Mouse (Mus musculus) intestine, embryonic 16.5 days (tissue): ENCODE measurements around the gene Kctd19. TPM values are rescaled to one million over a fixed set of nuclear protein-coding genes. Genes with fewer than 3 reads are reported as not detected.

ENCODE experiments used
- ATAC-seq: fragments of 200-750 bp; cut with Nextera tagmentation; 2 replicates; pipeline ENCODE4 v1.8.0; 2017; ENCODE audit warnings: moderate TSS enrichment, moderate library complexity
- H3K27ac ChIP-seq: fragments of 300-500 bp; sonication (generic); 2 replicates; pipeline ENCODE4 v1.5.1; 2014; ENCODE audit warnings: mild to moderate bottlenecking, low read length
- H3K27me3 ChIP-seq: fragments of 300-500 bp; sonication (generic); replicated peaks from 2 replicates; pipeline ENCODE4 v1.6.1; 2014; ENCODE audit warnings: low read length, control low read depth, mixed read lengths; ENCODE audit not compliant: control insufficient read depth, insufficient read depth
- H3K36me3 ChIP-seq: fragments of 300-500 bp; sonication (generic); 2 replicates; pipeline ENCODE4 v1.6.1; 2014; ENCODE audit warnings: low read length, control low read depth; ENCODE audit not compliant: control insufficient read depth, insufficient read depth
- H3K4me1 ChIP-seq: fragments of 300-500 bp; sonication (generic); 2 replicates; pipeline ENCODE4 v1.6.1; 2014; ENCODE audit warnings: low read length, control low read depth, mixed read lengths; ENCODE audit not compliant: control insufficient read depth, insufficient read depth
- H3K4me2 ChIP-seq: fragments of 300-500 bp; sonication (generic); 2 replicates; pipeline ENCODE4 v1.6.1; 2014; ENCODE audit warnings: low read depth, low read length, control low read depth
- H3K4me3 ChIP-seq: fragments of 300-500 bp; sonication (generic); 2 replicates; pipeline ENCODE4 v1.5.1; 2014; ENCODE audit warnings: mild to moderate bottlenecking, low read length
- H3K9ac ChIP-seq: fragments of 300-500 bp; sonication (generic); 2 replicates; pipeline ENCODE4 v1.6.1; 2014; ENCODE audit warnings: low read depth, low read length
- H3K9me3 ChIP-seq: fragments of 300-500 bp; sonication (generic); 2 replicates; pipeline ENCODE4 v1.6.1; 2016; ENCODE audit warnings: low read length, control low read depth; ENCODE audit not compliant: control insufficient read depth
- WGBS: fragments of 180-500 bp; shearing (Covaris S2); extraction: QIAGEN DNeasy Blood & Tissue Kit; methylation state at CpG from one replicate; pipeline ENCODE4 v1.1.7; 2014; 5-methylcytosine and 5-hydroxymethylcytosine counted together
- polyA plus RNA-seq: library from polyadenylated mRNA; unstranded; fragments of >200 nt; fragmentation: Nextera tagmentation; extraction: Ambion mirVana; gene quantifications from 2 replicates; pipeline ENCODE4 v1.2.1, GENCODE M21; 2015

Gene Kctd19
- polyA plus RNA-seq, 1 experiment from 2014 or later = not detected

DNA sequence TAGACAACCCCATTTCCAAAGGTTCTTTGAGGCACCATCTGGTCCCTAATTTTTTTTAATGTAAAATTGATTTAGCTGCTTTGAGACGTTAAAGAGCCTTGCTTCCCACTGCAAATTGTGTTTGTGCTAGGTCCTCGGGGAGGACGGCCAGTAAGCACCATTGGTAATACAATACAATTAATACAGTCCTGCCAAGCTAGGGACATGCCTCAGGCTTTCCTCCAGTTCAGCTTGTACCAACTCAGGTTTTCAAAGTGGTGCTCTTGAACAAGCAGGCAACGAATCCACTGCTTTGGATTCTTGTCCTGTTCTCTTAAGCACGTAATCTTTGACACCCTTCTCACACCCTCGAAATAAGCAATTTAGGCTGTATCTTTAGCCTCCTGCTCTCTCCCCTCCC, 19.7 kb upstream of the Kctd19 start:
- H3K4me3 ChIP-seq = no peak overlapping the region
- 56% methylated on average over 6 of the region's 6 CpGs for WGBS

DNA sequence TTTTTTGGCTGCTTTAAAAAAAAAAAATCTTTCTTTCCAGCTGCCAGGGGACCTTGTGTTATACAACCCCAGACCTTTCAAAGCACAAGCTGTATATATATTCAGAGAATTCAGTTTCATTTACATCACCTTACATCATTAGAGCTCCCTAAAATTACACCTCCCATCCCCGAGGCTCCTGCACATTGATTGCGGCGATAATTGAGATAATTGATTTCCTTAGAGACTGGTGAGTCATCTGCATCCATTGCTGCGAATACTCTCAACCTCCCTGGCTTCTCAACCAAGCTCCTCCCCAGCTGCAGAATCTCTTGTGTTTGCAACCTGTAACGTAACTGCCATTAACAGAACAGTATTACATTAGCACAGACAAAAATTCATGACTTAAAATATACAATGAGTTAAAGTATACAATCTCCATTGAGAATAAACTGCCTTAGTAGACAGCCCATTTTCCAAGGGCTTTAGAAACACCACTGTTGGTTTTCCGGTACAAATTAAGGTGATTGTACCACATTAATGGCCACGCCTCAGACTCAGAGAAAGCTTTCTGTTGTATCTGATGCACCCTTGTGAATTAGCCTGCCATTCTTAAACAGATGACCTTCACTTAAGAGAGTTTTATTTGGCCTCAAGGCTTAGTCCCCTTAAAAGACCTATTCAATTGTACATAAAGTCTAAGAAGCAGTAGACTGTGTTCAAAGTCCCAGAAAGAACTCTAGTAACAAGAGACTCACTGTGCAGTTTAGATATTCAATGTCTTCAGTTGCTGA, 18.6 kb upstream of the Kctd19 start:
- H3K27ac ChIP-seq = no peak overlapping the region
- H3K9me3 ChIP-seq = no peaks in the 10 kb centered on the region
- H3K9ac ChIP-seq = no peak overlapping the region
- H3K4me3 ChIP-seq = no peak overlapping the region
- ATAC-seq = no peak
- WGBS = 57% methylated on average over 7 of the region's 7 CpGs
- no peaks in the 10 kb centered on the region for H3K4me1 ChIP-seq
- H3K27me3 ChIP-seq = no peaks in the 10 kb centered on the region
- H3K4me2 ChIP-seq = no peak overlapping the region
- no peaks in the 10 kb centered on the region for H3K36me3 ChIP-seq

More for the DNA sequence above, 19.7 kb upstream of the Kctd19 start:
- no peak overlapping the region for H3K9ac ChIP-seq
- H3K4me1 ChIP-seq = no peaks in the 10 kb centered on the region
- no peaks in the 10 kb centered on the region for H3K27me3 ChIP-seq
- ATAC-seq = no peak
- no peaks in the 10 kb centered on the region for H3K36me3 ChIP-seq
- H3K4me2 ChIP-seq = no peak overlapping the region
- H3K9me3 ChIP-seq = no peaks in the 10 kb centered on the region
- H3K27ac ChIP-seq = no peak overlapping the region

DNA sequence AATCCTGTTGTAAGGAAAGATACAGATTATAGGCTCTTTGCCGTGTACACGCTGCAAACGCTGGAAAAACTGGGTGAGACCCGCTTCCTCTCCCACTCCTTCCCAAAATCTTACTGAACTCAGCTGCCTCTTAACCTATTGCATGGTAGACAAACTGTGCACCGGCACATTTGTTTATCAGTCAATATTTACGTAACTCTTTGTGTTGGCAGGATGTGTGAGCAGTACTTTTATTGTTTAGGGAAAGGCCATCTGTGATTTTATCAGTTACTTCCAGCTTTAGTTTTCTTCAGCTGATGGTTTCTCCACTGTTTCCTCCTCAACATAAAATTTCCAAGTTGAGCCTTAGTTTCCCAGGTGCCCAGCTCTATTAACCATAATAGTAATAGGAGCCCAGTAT, 13.6 kb upstream of the Kctd19 start:
- Histone ChIP-seq H3K4me2 (no peak overlapping the region), H3K27me3 (no peaks in the 10 kb centered on the region), H3K4me1 (no peaks in the 10 kb centered on the region), H3K27ac (no peak overlapping the region), H3K9me3 (no peaks in the 10 kb centered on the region), H3K4me3 (no peak overlapping the region), H3K36me3 (no peaks in the 10 kb centered on the region), H3K9ac (no peak overlapping the region)
- ATAC-seq = no peak
- 47% methylated on average over 6 of the region's 6 CpGs for WGBS

DNA sequence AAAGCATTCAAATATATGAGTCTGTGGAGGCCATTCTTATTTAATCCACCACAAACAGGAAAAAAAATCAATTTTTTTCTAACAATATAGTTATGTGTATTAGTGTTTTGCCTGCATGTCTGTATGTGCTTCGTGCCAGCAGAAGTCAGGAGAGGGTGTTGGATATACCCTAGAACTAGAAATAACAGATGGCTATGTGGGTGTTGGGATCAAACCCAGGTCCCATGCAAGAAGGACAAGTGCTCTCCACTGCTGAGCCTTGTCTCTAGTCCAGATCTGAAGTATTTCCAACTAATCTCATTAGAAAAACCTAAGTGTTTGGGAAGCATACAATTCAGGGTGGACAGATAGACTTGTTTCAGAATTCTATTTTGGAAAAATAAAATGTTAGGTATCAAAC, 8.7 kb upstream of the Kctd19 start:
- 76% methylated on average over 1 of the region's 1 CpGs for WGBS
- no peak overlapping the region for H3K4me2 ChIP-seq
- H3K27me3 ChIP-seq = no peaks in the 10 kb centered on the region
- no peak overlapping the region for H3K9ac ChIP-seq
- H3K9me3 ChIP-seq = no peaks in the 10 kb centered on the region
- no peaks in the 10 kb centered on the region for H3K4me1 ChIP-seq
- no peak overlapping the region for H3K4me3 ChIP-seq
- H3K36me3 ChIP-seq = no peaks in the 10 kb centered on the region
- no peak overlapping the region for H3K27ac ChIP-seq
- ATAC-seq = no peak

DNA sequence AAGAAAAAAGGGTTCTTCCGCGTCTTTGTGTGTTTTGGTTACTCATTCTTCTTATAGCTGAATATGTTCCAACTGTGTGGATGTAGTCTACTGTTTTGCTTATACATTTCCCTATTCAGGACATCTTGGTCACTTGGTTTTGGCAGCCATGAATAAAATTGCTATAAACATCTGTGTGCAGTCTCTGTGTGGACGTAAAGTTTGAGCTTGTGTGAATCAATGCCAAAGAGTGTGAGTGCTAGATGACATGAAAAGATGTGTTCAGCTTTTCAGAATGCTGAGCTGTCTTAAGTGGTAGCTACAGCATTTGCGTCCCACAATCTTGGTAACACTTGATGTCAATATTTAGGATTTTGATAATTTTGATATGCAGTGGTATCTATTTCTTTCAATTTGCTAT, 6.5 kb upstream of the Kctd19 start:
- Histone ChIP-seq H3K9ac (no peak overlapping the region), H3K9me3 (no peaks in the 10 kb centered on the region), H3K4me1 (no peaks in the 10 kb centered on the region), H3K27ac (no peak overlapping the region), H3K4me3 (no peak overlapping the region), H3K36me3 (no peaks in the 10 kb centered on the region), H3K4me2 (no peak overlapping the region), H3K27me3 (no peaks in the 10 kb centered on the region)
- no peak for ATAC-seq
- 72% methylated on average over 4 of the region's 4 CpGs for WGBS

DNA sequence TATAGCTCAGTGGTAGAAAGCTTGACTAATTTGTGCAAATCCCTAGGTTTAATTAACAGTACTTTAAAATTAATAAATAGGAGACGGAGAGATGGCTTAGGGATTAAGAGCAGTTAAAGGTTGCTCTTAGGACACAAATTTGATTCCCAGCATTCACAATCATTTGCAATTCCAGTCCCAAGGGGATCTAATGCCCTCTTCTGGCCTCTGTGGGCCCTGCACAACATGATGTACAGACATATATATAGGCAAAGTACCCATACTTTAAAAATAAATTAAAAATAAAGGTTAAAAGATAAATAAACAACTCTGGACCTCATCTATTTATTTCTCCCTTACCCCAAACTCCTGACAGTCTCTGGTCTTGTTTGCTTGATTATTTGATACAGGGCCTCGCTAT, 5.7 kb upstream of the Kctd19 start:
- Histone ChIP-seq H3K27ac (no peak overlapping the region), H3K9me3 (no peaks in the 10 kb centered on the region), H3K4me2 (no peak overlapping the region), H3K4me3 (no peak overlapping the region), H3K9ac (no peak overlapping the region), H3K4me1 (no peaks in the 10 kb centered on the region), H3K27me3 (no peaks in the 10 kb centered on the region), H3K36me3 (no peaks in the 10 kb centered on the region)
- no peak for ATAC-seq
- 81% methylated on average over 2 of the region's 2 CpGs for WGBS

DNA sequence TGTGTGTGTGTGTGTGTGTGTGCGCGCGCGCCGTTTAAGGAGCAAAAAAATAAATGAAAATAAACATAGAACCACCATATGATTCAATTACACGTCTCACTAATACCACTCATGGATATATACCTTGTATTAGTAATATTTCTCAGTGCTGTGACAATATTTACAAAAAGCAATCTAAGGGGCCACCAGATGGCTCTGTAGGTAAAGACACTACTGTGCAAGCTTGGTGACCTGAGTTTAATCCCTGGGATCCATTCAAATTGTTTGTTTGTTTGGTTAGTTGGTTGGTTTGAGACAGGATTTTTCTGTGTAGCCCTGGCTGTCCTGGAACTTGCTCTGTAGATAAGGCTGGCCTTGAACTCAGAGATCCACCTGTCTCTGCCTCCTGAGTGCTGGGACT, 3.4 kb downstream of the Kctd19 start:
- Histone ChIP-seq H3K9me3 (no peaks in the 10 kb centered on the region), H3K9ac (no peak overlapping the region), H3K27ac (no peak overlapping the region), H3K36me3 (no peaks in the 10 kb centered on the region), H3K27me3 (peaks cover 6% of the 10 kb centered on the region), H3K4me1 (peaks cover 4% of the 10 kb centered on the region; the same call in 1 of the 2 replicates), H3K4me3 (no peak overlapping the region), H3K4me2 (no peak overlapping the region)
- WGBS = 89% methylated on average over 6 of the region's 6 CpGs
- ATAC-seq = no peak

DNA sequence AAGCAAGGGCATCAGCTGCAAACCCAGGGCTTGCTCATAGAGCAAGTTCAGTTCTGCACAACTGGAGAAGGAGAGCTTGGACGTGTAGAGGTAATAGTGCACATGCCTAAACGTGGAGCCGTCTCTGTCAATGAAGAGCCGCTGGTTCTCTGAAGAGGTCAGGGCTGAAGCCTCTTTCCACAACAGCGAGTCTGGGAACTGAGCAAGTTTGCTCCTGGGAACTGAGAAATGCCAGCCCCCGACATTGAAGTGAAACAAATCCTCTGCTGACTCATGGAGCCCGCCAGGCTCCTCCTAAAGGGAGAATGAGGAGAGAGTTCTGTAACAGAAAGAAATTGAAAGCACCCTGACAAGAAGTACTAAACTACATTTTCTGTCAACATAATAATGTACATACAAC, 5.0 kb downstream of the Kctd19 start:
- Histone ChIP-seq H3K36me3 (no peaks in the 10 kb centered on the region), H3K4me3 (no peak overlapping the region), H3K4me2 (no peak overlapping the region), H3K9me3 (no peaks in the 10 kb centered on the region), H3K27ac (no peak overlapping the region), H3K4me1 (peaks cover under 1% of the 10 kb centered on the region; the same call in 1 of the 2 replicates), H3K27me3 (peaks cover 3% of the 10 kb centered on the region), H3K9ac (no peak overlapping the region)
- no peak for ATAC-seq
- 56% methylated on average over 7 of the region's 7 CpGs for WGBS

DNA sequence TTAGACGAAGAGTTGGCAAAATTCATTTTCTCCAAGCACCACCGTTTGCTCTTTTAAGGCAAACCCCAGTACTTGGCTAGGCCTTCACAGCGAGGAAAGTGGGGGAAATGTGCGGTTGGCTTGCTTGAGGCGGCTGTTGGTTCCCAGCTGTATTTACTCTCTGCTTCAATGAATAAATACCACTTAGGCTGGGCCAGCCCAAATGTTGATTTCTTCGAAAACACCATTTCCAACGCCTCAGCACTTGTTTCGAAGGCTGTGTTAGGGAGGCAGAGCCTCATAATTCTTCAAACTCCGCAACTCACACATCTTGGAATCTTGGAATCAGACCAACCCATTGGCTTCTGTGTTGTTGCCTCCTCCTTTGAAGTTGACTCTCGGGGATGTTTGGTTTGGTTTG, 6.9 kb downstream of the Kctd19 start:
- H3K9ac ChIP-seq = no peak overlapping the region
- ATAC-seq = no peak
- no peak overlapping the region for H3K27ac ChIP-seq
- no peaks in the 10 kb centered on the region for H3K27me3 ChIP-seq
- no peak overlapping the region for H3K4me3 ChIP-seq
- no peaks in the 10 kb centered on the region for H3K9me3 ChIP-seq
- no peak overlapping the region for H3K4me2 ChIP-seq
- H3K36me3 ChIP-seq = no peaks in the 10 kb centered on the region
- 44% methylated on average over 10 of the region's 10 CpGs for WGBS
- H3K4me1 ChIP-seq = no peaks in the 10 kb centered on the region

DNA sequence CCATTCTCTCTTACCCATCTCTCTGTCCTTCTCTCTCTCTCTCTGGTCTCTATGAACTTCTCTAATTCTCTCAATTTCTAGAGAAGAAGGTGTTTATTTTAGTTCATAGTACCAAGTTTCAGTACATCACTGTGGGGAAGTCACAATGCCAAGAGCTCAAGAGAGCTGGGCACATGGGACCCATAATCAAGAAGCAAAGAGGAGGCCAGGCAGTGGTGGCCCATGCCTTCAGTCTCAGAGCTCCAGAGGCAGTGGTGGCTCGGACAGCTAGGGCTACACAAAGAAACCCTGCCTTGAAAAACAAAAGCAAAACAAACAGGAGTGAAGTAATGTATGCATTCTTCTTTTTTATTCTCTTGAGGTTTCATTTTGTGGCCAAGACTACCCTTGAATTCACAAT, 8.8 kb downstream of the Kctd19 start:
- H3K9me3 ChIP-seq = no peaks in the 10 kb centered on the region
- H3K4me2 ChIP-seq = no peak overlapping the region
- H3K27ac ChIP-seq = no peak overlapping the region
- H3K9ac ChIP-seq = no peak overlapping the region
- 68% methylated on average over 1 of the region's 1 CpGs for WGBS
- no peaks in the 10 kb centered on the region for H3K4me1 ChIP-seq
- no peaks in the 10 kb centered on the region for H3K36me3 ChIP-seq
- no peak overlapping the region for H3K4me3 ChIP-seq
- ATAC-seq = no peak
- H3K27me3 ChIP-seq = no peaks in the 10 kb centered on the region
